Mouse (Mus musculus) lung, adult 18-20 months (tissue): ENCODE measurements around the gene Helb.

Experiments
- DNase-seq, 2 experiments: peaks; one replicate each; pipeline ENCODE4 v3.0.0; 2022; ENCODE audit warnings: mixed read lengths in 2 of 2

Gene Helb

DNA sequence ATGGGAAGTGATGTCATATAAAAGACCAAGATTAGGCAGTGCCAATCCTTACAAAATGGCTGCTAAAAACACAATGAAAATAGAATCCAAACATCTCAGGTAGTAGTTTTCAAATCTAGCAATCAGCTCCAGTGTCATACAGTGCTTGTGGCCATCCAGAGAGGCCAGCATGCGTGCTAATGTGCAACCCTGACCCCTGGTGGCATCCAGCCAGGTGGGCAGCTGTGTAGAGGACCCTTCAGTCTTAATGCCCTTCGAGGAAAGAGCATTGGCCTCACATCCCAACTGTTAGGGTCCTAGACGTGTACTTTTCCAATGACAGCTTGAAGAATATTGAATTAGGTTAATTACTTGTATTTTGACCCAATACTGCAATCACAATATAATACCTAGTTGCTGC is 34.9 kb downstream of the Helb start:
- no peak for DNase-seq

DNA sequence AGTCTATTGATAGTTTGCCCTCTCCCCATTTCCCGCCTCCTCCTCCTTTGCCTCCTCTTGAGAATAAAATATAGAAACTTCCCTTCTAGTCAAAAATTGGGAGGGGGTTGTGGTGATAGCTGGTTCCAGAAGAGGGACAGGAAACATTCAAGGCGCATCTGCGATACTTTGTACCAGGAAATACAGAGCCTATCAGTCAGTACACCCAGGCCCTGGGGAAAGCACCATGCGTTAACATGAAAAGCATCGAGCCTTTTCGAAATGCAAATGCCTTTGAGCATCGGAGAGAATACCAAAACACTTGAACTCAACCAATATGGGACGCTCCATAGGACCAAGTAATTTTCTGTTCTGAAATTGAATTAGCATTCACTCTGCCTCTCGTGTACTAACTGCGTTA is 46.5 kb downstream of the Helb start:
- DNase-seq, result no peak

DNA sequence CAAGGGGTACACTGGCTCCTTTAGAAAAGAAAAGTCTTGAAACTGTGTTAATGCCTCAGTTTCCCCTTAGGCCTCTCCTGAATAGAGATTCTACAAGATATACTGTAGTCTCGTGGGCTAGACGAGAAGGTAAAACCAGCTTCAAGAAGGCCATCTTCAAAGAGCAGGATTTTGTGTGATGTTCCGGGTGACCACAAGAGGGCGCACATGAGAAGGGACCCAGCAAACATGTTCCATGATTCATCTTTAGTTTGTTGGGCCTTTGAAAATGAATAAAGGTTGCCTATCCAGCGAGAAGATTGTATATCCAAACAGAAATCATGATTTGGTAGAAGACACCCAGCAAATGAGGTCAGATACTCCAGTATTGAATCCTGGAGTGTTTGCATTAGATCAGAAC is 48.4 kb downstream of the Helb start:
- peak; percentile 16 to 47 for DNase-seq

DNA sequence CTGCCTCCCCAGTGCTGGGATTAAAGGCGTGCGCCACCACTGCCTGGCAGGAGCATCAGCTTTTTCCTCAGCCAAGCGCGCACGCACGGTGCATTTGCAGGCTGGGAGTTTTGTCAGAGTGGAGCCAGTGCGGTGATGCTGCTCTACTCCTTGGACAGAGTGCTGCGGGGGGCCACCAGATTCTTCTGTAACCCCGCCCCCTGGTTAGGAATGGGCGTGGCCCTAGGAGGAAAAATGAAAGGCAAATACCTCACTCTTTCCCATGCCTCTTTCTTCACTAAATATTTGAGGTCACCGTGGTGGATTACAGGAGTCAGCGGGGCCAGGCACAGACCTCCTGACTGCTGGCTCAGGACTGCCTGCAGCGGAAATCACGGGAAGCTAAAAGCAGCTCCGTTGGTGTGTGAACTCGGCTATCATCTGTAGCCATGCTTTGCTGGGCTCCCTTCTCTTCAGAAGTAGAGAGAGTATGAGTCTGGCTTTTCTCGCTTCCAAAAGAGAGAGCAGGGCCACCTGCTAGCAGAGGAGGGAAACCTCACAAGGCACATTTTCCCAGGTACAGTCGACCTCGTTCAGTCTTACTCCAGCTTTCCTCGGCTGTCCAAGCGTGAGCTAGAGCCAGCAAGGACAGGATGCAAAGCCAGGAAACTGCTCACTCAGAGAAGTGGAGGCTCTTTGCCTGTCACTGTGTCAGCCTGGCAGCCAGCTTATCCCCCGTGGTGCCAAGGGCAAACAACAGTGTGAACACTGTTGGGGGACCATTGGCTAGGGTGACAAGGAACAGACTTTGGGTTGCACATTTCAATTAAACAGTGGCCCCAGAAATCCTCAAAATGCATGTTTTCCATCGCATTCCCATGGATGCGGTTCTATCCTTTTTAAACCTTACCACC is 51.3 kb downstream of the Helb start:
- DNase-seq, result peak in 1 of 2 experiments; percentile 4

DNA sequence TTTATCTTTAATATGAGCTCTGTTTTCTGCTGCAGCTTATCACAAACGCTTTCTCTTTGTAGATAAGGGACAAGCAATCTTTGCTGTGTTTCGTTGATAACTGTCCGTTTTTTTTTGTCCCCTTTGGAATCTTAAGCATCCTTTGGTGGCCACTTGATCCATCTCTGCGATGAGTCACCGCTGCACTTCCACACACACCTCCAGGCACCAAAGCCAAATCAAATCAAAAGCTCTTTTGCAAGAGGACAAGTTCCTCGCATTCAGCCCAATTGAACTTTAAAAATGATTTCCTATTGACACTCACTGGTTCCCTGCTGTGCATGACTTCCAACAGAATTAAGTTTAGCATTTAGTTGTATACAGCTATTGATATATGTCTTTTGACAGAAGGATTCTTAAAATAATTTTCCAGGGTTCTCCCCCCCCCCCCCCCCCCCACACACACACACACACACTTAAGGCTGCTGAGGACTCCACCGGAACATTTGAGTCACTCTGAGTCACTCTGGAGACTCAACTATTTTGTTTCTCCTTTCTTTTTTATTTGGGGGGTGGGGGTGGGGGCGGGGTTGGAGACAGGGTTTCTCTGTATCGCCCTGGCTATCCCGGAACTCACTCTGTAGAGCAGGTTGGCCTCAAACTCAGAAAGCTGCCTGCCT is 52.1 kb downstream of the Helb start:
- DNase-seq, result peak in 1 of 2 experiments; percentile 19

DNA sequence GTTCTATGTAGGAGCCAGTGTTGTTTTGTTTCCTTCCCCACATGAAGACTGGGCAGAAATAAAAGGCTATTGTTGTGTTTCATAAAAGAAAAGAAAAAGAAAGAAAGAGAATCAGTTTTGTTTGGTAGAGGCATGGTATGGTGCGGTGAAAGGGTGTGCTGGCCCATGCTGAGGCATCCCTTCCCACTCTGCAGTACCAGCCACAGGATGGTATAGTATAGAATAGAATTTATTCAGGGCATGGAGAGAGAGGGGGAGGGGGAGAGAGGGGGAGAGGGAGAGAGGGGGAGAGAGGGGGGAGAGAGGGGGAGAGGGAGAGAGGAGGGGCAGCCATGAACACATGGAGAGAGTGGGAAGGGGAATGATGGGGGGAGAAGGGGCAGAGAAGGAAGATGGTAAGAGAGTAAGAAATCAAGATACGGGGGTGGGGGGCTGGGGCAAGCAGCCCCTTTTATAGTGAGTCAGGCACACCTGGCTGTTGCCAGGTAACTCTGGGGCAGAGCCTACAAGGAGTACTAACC is 68.0 kb downstream of the Helb start:
- no peak for DNase-seq

DNA sequence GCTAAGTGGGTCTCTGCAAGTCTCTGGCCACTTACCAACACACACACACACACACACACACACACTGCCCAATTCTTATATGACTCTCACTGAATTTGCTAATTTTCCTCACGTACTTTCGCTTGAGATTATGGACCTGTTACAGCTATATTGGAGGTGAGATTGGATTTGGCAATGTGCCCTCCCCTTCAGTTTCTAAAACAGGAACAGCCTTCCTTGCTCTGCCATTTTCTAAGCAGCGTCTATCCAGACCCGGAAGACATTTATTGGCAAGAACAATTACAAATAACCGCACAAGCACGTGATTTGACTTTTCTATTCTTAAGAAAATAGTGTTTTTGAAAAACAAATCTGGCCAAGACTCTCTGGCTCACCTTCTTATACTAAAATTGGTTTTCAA is 68.5 kb downstream of the Helb start:
- DNase-seq, result no peak

DNA sequence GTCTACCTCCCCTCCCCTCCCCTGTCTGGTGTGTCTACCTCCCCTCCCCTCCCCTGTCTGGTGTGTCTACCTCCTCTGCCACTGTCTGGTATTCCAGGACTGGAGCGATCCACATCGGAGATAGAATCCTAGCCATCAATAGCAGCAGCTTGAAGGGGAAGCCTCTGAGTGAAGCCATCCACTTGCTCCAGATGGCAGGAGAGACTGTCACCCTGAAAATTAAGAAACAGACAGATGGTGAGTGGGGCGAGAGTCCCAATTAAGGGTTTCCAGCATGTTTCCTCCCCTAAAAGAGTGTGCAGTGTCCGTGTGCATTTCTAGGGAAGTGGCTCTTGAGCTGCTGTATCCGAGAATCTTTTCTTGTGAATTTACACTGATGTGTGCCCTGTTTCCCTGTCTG is 74.6 kb downstream of the Helb start:
- no peak for DNase-seq

DNA sequence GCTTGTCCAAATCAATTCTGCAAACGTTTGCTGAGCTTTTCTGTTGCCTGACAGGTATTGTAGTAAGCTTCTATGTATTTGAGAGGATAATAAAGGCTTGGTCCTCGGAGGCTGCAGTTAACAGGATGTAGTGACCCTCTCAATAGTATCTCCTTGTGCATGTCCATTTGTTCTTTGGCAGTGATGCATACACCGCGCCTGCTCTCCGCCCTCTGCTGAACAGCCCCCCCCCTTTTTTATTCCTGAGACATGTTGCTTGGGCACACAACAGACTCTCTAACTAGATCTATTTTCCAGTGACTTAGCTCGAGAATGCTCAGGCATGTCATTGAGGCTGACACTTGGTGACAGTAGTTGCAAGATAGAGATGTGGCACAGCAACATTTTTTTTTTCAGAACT is 77.0 kb downstream of the Helb start:
- DNase-seq, result no peak

DNA sequence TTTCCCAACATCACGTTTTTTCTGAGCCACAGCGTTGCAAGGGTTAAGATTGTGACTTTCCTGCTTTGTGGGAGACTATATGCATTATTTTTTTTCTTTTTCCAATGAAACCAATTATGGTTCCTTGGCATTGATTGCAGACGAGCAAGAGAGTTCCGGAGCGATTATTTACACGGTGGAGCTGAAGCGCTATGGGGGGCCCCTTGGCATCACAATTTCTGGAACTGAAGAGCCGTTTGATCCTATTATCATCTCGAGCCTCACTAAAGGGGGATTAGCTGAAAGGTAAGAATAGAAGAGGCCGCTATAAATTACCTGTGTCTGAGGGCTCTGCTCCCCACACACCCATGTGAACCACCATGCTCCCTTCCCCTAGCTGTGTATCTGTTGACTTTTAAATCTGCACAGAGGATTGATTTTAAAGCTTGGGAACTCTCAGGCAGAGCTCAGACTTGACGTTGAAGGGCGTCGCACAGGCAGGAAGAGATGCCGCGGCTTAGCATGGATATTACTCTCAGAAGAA is 77.5 kb downstream of the Helb start:
- DNase-seq, result no peak

DNA sequence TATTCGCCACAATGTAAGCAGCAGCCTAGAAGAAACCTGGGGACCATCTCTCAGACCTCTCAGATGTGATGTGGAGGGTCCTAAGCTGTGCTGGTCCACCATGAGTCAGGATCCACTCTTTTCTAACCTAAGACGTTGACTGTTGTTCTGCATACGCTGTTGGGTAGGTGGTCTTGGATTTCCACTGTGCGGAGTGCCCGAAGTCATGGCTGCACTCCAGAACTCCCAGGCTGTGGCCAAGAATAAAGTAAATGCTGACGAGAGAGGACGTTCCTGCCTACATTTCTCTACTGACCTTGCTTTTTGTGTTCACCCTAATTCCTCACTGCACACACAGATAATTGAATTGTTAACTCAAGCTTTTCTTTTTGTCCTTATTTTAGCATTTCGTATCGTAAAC is 78.9 kb downstream of the Helb start:
- no peak for DNase-seq
